Mouse (Mus musculus) small intestine, adult 2 months (tissue): ENCODE measurements around the gene Dbt. TPM values are rescaled to one million over a fixed set of nuclear protein-coding genes. Genes with fewer than 3 reads are reported as not detected.
A peak's percentile ranks its signal among the peaks of the same experiment; 100 is the strongest.

ENCODE experiments used
- H3K27ac ChIP-seq: fragments of 200-500 bp; 2 replicates; pipeline ENCODE4 v1.5.1; 2012; ENCODE audit warnings: low read depth, low read length, control low read depth, inconsistent platforms; ENCODE audit not compliant: insufficient read depth
- H3K27me3 ChIP-seq: fragments of 200-500 bp; 2 replicates; pipeline ENCODE4 v1.6.1; 2012; ENCODE audit warnings: mild to moderate bottlenecking, moderate library complexity, low read length, inconsistent platforms; ENCODE audit not compliant: control insufficient read depth, insufficient read depth
- H3K36me3 ChIP-seq: fragments of 200-500 bp; 2 replicates; pipeline ENCODE4 v1.6.1; 2012; ENCODE audit warnings: mild to moderate bottlenecking, low read length, control low read depth, inconsistent platforms; ENCODE audit not compliant: control insufficient read depth, insufficient read depth
- H3K4me1 ChIP-seq: fragments of 200-500 bp; 2 replicates; pipeline ENCODE4 v1.6.1; 2012; ENCODE audit warnings: low read length, inconsistent platforms, mixed read lengths; ENCODE audit not compliant: control insufficient read depth, insufficient read depth, insufficient read length
- H3K4me3 ChIP-seq: fragments of 200-500 bp; 2 replicates; pipeline ENCODE4 v1.5.1; 2012; ENCODE audit warnings: low read depth, mild to moderate bottlenecking, control low read depth, inconsistent platforms, low read length, moderate library complexity
- CTCF ChIP-seq: fragments of 200-500 bp; IDR thresholded peaks from 2 replicates; pipeline ENCODE4 v1.5.1; 2012; ENCODE audit warnings: low read depth, mild to moderate bottlenecking, control low read depth, inconsistent platforms, low read length, moderate library complexity, mixed read lengths; ENCODE audit not compliant: insufficient replicate concordance, insufficient read length; ENCODE audit errors: extremely low read depth
- POLR2A ChIP-seq: fragments of 200-500 bp; IDR thresholded peaks from 2 replicates; pipeline ENCODE4 v1.6.1; 2012; ENCODE audit warnings: low read depth, mild to moderate bottlenecking, control low read depth, inconsistent platforms, low read length, moderate library complexity
- WGBS: fragments of 180-500 bp; shearing (Covaris S2); methylation state at CpG from one replicate; pipeline ENCODE4 v1.1.7; 2018; 5-methylcytosine and 5-hydroxymethylcytosine counted together
- polyA plus RNA-seq: library from polyadenylated mRNA; depleted of rRNA; stranded (reverse); fragments of >200 nt; gene quantifications from 2 replicates; pipeline ENCODE4 v1.2.3, GENCODE M21; 2012

The Dbt gene
- polyA plus RNA-seq, 1 experiment, result 1.3 TPM

- TF ChIP-seq CTCF (peak; percentile 80), POLR2A (peak; percentile 48; the same call in 1 of the 2 replicates)
- Histone ChIP-seq H3K27ac (no peak within 1 kb of the TSS; the same call in 1 of the 2 replicates), H3K4me3 (peak within 1 kb of the TSS; percentile 76), H3K27me3 (no peaks in the 10 kb centered on the region), H3K36me3 (peaks cover 23% of the 10 kb centered on the region), H3K4me1 (peaks cover 6% of the 10 kb centered on the region)
- WGBS, result under 1% methylated on average over 44 of the region's 44 CpGs
Measured at GRCm38 (mm10) chr3:116507772-116508351, 5.0 kb upstream of the Dbt start, which contains the start of gene Rtca. Gene Rtca (minus strand): TSS chr3:116508208.

- 41% methylated on average over 12 of the region's 12 CpGs for WGBS
- TF ChIP-seq POLR2A, result no peak
- TF ChIP-seq CTCF, result peak; percentile 31; the same call in 1 of the 2 replicates
- H3K4me1 ChIP-seq, result peaks cover 4% of the 10 kb centered on the region; the same call in 1 of the 2 replicates
- peak overlapping the region; percentile 95 for H3K4me3 ChIP-seq
- no peak overlapping the region for H3K27ac ChIP-seq
- no peaks in the 10 kb centered on the region for H3K27me3 ChIP-seq
- H3K36me3 ChIP-seq, result no peaks in the 10 kb centered on the region
Measured at GRCm38 (mm10) chr3:116512151-116512903, 543 bp upstream of the Dbt start.

GRCm38 (mm10) chr3:116520141-116520761 lies 7.4 kb downstream of the Dbt start:
- no peak for TF ChIP-seq CTCF
- TF ChIP-seq POLR2A, result no peak
- 85% methylated on average over 12 of the region's 12 CpGs for WGBS
- no peaks in the 10 kb centered on the region for H3K27me3 ChIP-seq
- peaks cover 7% of the 10 kb centered on the region for H3K36me3 ChIP-seq
- no peak overlapping the region for H3K4me3 ChIP-seq
- no peaks in the 10 kb centered on the region for H3K4me1 ChIP-seq
- H3K27ac ChIP-seq, result no peak overlapping the region

- Histone ChIP-seq H3K36me3 (peaks cover 13% of the 10 kb centered on the region), H3K4me1 (no peaks in the 10 kb centered on the region), H3K4me3 (no peak overlapping the region), H3K27me3 (no peaks in the 10 kb centered on the region), H3K27ac (no peak overlapping the region)
- TF ChIP-seq CTCF, result no peak
- no peak for TF ChIP-seq POLR2A
- 51% methylated on average over 5 of the region's 5 CpGs for WGBS
Measured at GRCm38 (mm10) chr3:116529741-116530140, 16.9 kb downstream of the Dbt start.

GRCm38 (mm10) chr3:116530826-116531225 lies 18.0 kb downstream of the Dbt start:
- Histone ChIP-seq H3K27ac (no peak overlapping the region), H3K36me3 (peaks cover 19% of the 10 kb centered on the region), H3K4me3 (no peak overlapping the region), H3K4me1 (no peaks in the 10 kb centered on the region), H3K27me3 (no peaks in the 10 kb centered on the region)
- WGBS, result 69% methylated on average over 4 of the region's 4 CpGs
- TF ChIP-seq CTCF (no peak), POLR2A (no peak)

GRCm38 (mm10) chr3:116536428-116537199 lies 23.7 kb downstream of the Dbt start:
- no peak overlapping the region for H3K4me3 ChIP-seq
- no peak for TF ChIP-seq POLR2A
- no peak for TF ChIP-seq CTCF
- H3K27me3 ChIP-seq, result no peaks in the 10 kb centered on the region
- H3K27ac ChIP-seq, result no peak overlapping the region
- H3K36me3 ChIP-seq, result peaks cover 32% of the 10 kb centered on the region
- 36% methylated on average over 16 of the region's 16 CpGs for WGBS
- no peaks in the 10 kb centered on the region for H3K4me1 ChIP-seq

- H3K27me3 ChIP-seq, result no peaks in the 10 kb centered on the region
- H3K36me3 ChIP-seq, result peaks cover 32% of the 10 kb centered on the region
- no peaks in the 10 kb centered on the region for H3K4me1 ChIP-seq
- WGBS, result 85% methylated on average over 6 of the region's 6 CpGs
- TF ChIP-seq POLR2A (no peak), CTCF (no peak)
- no peak overlapping the region for H3K27ac ChIP-seq
- no peak overlapping the region for H3K4me3 ChIP-seq
Measured at GRCm38 (mm10) chr3:116537200-116537573, 24.3 kb downstream of the Dbt start.
